Mouse (Mus musculus): Measurements from ENCODE around the gene Nrn1. TPM values are rescaled to one million over a fixed set of nuclear protein-coding genes. Genes with fewer than 3 reads are reported as not detected.

Gene Nrn1
- polyA plus RNA-seq, 1 experiment from 2014 or later, result 5.2 TPM

GRCm38 (mm10) chr13:36722309-36722708, 12.6 kb downstream of the Nrn1 start:
- no peak overlapping the region for H3K4me2 ChIP-seq (replicated peaks)
- no peak overlapping the region for H3K27ac ChIP-seq
- H3K9me3 ChIP-seq, result no peaks in the 10 kb centered on the region
- H3K36me3 ChIP-seq, result no peaks in the 10 kb centered on the region
- peaks cover 62% of the 10 kb centered on the region for H3K27me3 ChIP-seq
- H3K9ac ChIP-seq, result no peak overlapping the region
- H3K4me3 ChIP-seq, result no peak overlapping the region
- peaks cover 18% of the 10 kb centered on the region for H3K4me1 ChIP-seq
- no peak for ATAC-seq (ENCODE audit: insufficient number of reproducible peaks, insufficient read depth, low FRiP score, low TSS enrichment)

DNA sequence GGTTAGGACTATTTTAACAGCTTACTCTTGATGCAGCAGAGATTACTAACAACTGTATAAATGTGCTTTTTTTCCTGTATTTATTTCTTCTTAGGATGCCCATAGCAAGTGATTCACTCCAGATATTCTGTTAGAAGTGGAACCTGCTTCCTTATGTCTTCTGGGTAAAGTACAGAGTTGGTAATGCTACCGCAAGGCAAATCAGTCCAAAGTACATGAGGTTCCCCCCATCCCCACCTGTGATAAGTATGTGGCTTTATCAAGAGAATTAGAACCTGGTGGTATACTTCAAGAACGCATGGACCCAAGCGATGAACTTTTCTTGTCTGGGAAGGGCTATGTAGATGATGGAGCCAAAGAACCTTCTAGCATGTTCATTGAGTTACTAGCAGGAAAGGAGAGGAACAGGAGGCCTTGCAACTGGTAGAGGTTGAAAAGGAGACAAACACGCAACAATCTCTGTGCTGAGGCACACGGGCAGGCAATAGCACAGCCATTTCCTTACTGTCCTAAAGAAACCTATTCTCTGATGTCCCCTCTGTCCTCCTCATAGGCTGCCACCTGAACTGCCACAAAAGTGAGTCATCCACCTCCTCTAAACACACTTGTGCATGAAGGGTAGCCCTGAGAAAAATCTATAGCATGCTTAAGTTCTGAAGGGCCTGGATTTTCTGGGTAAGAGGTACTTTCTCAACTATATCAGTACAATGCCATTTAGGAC, 14.5 kb downstream of the Nrn1 start:
- Histone ChIP-seq H3K4me3 (no peak overlapping the region), H3K9ac (no peak overlapping the region), H3K4me2 (replicated peaks) (no peak overlapping the region), H3K4me1 (peaks cover 9% of the 10 kb centered on the region; the same call in 1 of the 2 replicates), H3K9me3 (no peaks in the 10 kb centered on the region), H3K36me3 (no peaks in the 10 kb centered on the region), H3K27me3 (peaks cover 48% of the 10 kb centered on the region), H3K27ac (no peak overlapping the region)
- no peak for ATAC-seq (ENCODE audit: insufficient number of reproducible peaks, insufficient read depth, low FRiP score, low TSS enrichment)
- WGBS, result 88% methylated on average over 5 of the region's 5 CpGs

DNA sequence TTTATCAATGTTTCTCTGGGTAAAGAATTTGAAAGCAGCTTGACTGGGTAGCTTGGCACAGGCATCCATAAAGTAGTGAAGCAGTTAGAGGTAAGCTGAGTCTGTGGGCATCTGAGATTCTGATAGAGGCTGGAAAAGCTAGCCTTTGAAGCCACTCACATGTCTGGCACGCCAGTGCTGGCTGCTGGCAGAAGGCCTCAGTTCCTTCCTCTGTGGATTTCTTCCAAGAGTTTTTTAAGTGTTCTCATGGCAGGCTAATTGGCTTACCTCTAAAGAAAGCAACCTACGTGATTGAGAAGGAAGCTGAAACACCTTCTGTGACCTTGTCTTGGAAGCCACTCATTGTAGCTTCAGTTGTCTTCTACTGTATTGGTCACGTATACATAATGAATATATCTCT, 17.6 kb downstream of the Nrn1 start:
- Histone ChIP-seq H3K27ac (no peak overlapping the region), H3K4me1 (no peaks in the 10 kb centered on the region), H3K9ac (no peak overlapping the region), H3K9me3 (no peaks in the 10 kb centered on the region), H3K36me3 (no peaks in the 10 kb centered on the region), H3K4me3 (no peak overlapping the region), H3K27me3 (peaks cover 19% of the 10 kb centered on the region), H3K4me2 (replicated peaks) (no peak overlapping the region)
- ATAC-seq (ENCODE audit: insufficient number of reproducible peaks, insufficient read depth, low FRiP score, low TSS enrichment), result no peak
- 64% methylated on average over 3 of the region's 3 CpGs for WGBS

GRCm38 (mm10) chr13:36716708-36717107, 18.2 kb downstream of the Nrn1 start:
- Histone ChIP-seq H3K36me3 (no peaks in the 10 kb centered on the region), H3K4me2 (replicated peaks) (no peak overlapping the region), H3K27ac (no peak overlapping the region), H3K27me3 (peaks cover 12% of the 10 kb centered on the region), H3K4me1 (no peaks in the 10 kb centered on the region), H3K9ac (no peak overlapping the region), H3K4me3 (no peak overlapping the region), H3K9me3 (no peaks in the 10 kb centered on the region)
- ATAC-seq (ENCODE audit: insufficient number of reproducible peaks, insufficient read depth, low FRiP score, low TSS enrichment), result no peak
- WGBS, result 56% methylated on average over 2 of the region's 2 CpGs

GRCm38 (mm10) chr13:36714101-36714500, 20.8 kb downstream of the Nrn1 start:
- Histone ChIP-seq H3K9ac (no peak overlapping the region), H3K4me1 (no peaks in the 10 kb centered on the region), H3K9me3 (no peaks in the 10 kb centered on the region), H3K27ac (no peak overlapping the region), H3K27me3 (no peaks in the 10 kb centered on the region), H3K36me3 (no peaks in the 10 kb centered on the region), H3K4me3 (no peak overlapping the region), H3K4me2 (replicated peaks) (no peak overlapping the region)
- 88% methylated on average over 1 of the region's 2 CpGs for WGBS
- no peak for ATAC-seq (ENCODE audit: insufficient number of reproducible peaks, insufficient read depth, low FRiP score, low TSS enrichment)

GRCm38 (mm10) chr13:36707088-36707690, 27.7 kb downstream of the Nrn1 start:
- no peak overlapping the region for H3K27ac ChIP-seq
- no peaks in the 10 kb centered on the region for H3K36me3 ChIP-seq
- H3K4me3 ChIP-seq, result no peak overlapping the region
- WGBS, result 69% methylated on average over 3 of the region's 3 CpGs
- no peak overlapping the region for H3K9ac ChIP-seq
- no peaks in the 10 kb centered on the region for H3K4me1 ChIP-seq
- no peaks in the 10 kb centered on the region for H3K9me3 ChIP-seq
- no peak for ATAC-seq (ENCODE audit: insufficient number of reproducible peaks, insufficient read depth, low FRiP score, low TSS enrichment)
- no peaks in the 10 kb centered on the region for H3K27me3 ChIP-seq
- no peak overlapping the region for H3K4me2 ChIP-seq (replicated peaks)

DNA sequence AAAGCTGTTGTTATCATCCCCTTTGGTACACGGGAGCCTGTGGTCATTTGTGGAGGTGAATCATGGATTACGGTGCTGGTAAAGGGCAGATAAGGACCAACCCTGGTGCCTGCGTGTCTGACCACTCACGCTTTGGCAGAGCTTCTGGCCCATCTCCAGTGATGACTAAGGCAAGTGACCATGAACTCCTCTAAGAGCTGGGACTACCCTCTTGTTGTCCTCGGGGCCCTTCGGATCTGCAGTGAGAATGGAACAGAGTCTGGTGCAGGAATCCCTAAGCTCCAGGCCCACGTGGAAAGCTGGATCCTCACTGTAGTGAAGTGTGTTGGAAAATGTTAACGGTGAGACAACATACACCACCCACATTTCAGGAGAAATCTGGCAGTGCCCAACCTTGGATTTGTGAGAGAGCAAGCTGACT, 38.6 kb downstream of the Nrn1 start:
- Histone ChIP-seq H3K9me3 (no peaks in the 10 kb centered on the region), H3K4me3 (no peak overlapping the region), H3K9ac (no peak overlapping the region), H3K27me3 (no peaks in the 10 kb centered on the region), H3K4me1 (no peaks in the 10 kb centered on the region), H3K36me3 (no peaks in the 10 kb centered on the region), H3K4me2 (replicated peaks) (no peak overlapping the region), H3K27ac (no peak overlapping the region)
- 88% methylated on average over 8 of the region's 8 CpGs for WGBS
- no peak for ATAC-seq (ENCODE audit: insufficient number of reproducible peaks, insufficient read depth, low FRiP score, low TSS enrichment)

GRCm38 (mm10) chr13:36695516-36696201, 39.3 kb downstream of the Nrn1 start:
- 67% methylated on average over 7 of the region's 7 CpGs for WGBS
- H3K27me3 ChIP-seq, result no peaks in the 10 kb centered on the region
- H3K9me3 ChIP-seq, result no peaks in the 10 kb centered on the region
- ATAC-seq (ENCODE audit: insufficient number of reproducible peaks, insufficient read depth, low FRiP score, low TSS enrichment), result no peak
- no peak overlapping the region for H3K4me3 ChIP-seq
- no peaks in the 10 kb centered on the region for H3K36me3 ChIP-seq
- H3K9ac ChIP-seq, result no peak overlapping the region
- no peak overlapping the region for H3K4me2 ChIP-seq (replicated peaks)
- no peaks in the 10 kb centered on the region for H3K4me1 ChIP-seq
- H3K27ac ChIP-seq, result no peak overlapping the region

DNA sequence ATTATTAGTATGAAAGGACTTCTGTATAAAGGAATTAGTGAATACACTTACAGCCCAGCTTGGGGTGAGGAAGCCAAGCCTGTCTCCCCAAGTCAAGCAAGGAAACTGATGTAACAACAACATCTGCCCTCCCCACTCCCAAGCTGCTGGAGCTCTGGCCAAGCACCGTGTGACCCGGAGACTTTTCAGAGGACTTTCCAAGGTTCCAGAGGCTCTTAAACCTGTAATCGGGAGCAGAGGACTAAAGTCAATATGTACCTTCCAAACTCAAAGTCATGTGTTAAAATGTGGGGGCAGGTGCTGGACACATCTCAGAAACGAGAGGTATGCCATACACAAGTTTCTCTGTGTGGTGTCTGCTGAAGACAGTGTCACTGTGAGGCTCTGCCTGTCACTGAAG, 51.4 kb downstream of the Nrn1 start:
- Histone ChIP-seq H3K4me1 (no peaks in the 10 kb centered on the region), H3K4me3 (no peak overlapping the region), H3K36me3 (no peaks in the 10 kb centered on the region), H3K27me3 (no peaks in the 10 kb centered on the region), H3K27ac (no peak overlapping the region), H3K4me2 (replicated peaks) (no peak overlapping the region), H3K9ac (no peak overlapping the region), H3K9me3 (no peaks in the 10 kb centered on the region)
- ATAC-seq (ENCODE audit: insufficient number of reproducible peaks, insufficient read depth, low FRiP score, low TSS enrichment), result no peak
- WGBS, result 82% methylated on average over 4 of the region's 4 CpGs

- ATAC-seq (ENCODE audit: insufficient number of reproducible peaks, insufficient read depth, low FRiP score, low TSS enrichment), result no peak
- Histone ChIP-seq H3K9me3 (no peaks in the 10 kb centered on the region), H3K27ac (no peak overlapping the region), H3K27me3 (no peaks in the 10 kb centered on the region), H3K4me1 (no peaks in the 10 kb centered on the region), H3K9ac (no peak overlapping the region), H3K4me3 (no peak overlapping the region), H3K4me2 (replicated peaks) (no peak overlapping the region), H3K36me3 (no peaks in the 10 kb centered on the region)
- WGBS, result 87% methylated on average over 8 of the region's 8 CpGs
Observed at GRCm38 (mm10) chr13:36680690-36681355, 54.1 kb downstream of the Nrn1 start.

- Histone ChIP-seq H3K36me3 (no peaks in the 10 kb centered on the region), H3K9ac (no peak overlapping the region), H3K4me1 (no peaks in the 10 kb centered on the region), H3K9me3 (no peaks in the 10 kb centered on the region), H3K27me3 (no peaks in the 10 kb centered on the region), H3K4me3 (no peak overlapping the region), H3K27ac (no peak overlapping the region), H3K4me2 (replicated peaks) (no peak overlapping the region)
- WGBS, result 66% methylated on average over 1 of the region's 1 CpGs
- no peak for ATAC-seq (ENCODE audit: insufficient number of reproducible peaks, insufficient read depth, low FRiP score, low TSS enrichment)
Observed at GRCm38 (mm10) chr13:36679345-36679744, 55.6 kb downstream of the Nrn1 start.

Data from embryonic facial prominence, embryonic 12.5 days (tissue).